Mouse (Mus musculus) inflammation-experienced regulatory T-cells (primary cell): Measurements from ENCODE around the gene Taf1b. TPM values are rescaled to one million over a fixed set of nuclear protein-coding genes. Genes with fewer than 3 reads are reported as not detected.

ENCODE experiments used
- polyA plus RNA-seq, 2 experiments: library from polyadenylated mRNA; unstranded; fragments of 100-300 nt; shearing (Covaris generic); gene quantifications; one replicate each; pipeline ENCODE4 v1.2.1; 2017

Gene Taf1b
- 10 to 100 TPM; 74.6 to 82.3 TPM for polyA plus RNA-seq

GRCm38 (mm10) chr12:24498150-24498840, at the start of gene Taf1b:
Taf1b (plus strand) TSS chr12:24498359.

DNA sequence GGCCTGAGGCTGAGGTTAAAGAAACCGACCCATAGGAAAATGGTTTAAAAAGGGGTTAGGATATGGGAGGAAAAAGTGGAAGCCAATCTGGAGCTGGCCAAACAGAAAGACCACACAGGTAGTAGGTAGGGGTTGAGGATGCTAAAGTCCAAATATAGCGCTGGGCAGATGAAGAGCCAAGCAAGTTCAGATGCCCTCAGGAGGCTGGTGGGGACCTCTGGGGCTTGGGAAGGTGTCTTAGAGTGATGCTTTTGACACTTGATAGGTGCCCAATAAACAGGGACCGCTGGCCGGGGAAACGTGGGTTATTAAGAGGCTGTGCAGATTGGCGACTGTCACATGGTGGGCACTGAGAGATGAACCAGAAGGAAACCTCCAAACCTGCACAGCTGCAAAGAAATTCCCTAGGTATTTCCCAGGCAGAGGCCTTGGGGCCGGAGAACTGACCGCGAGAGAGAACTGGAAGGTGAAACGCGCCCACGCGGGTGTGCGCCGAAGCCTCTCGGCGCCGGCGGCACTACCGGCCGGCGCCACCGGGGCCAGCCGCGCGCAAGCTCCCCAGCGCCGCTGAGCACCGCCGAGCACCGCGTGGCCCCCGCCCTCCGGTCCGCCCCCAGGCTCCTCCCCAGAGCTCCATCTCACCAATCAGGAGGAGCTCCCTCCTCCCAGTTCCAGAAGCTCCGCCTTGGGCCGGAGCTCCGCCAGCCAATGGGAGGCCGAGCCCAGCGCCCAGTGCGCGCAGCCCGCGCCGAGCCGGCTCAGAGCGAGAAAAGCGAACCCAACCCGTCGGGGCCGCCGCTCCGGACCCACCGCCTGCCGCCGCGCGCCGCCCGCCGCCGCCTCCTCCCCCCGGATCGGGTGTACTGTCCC, 73.6 kb downstream of the Taf1b start, which contains the start of gene Grhl1:
Grhl1 (plus strand) TSS at position 761 of the 870 bp plus-strand sequence.

Other genes starting within 250 kb of the Taf1b start
- gene Grhl1, start 73.9 kb downstream of the Taf1b start, polyA plus RNA-seq = 10 to 100 TPM in 1 of 2 experiments, 1 to 10 TPM in 1; 7.8 to 13.7 TPM
- 10 to 100 TPM in 1 of 2 experiments, 1 to 10 TPM in 1; 6.0 to 12.0 TPM for gene Klf11, start 152.9 kb downstream of the Taf1b start, polyA plus RNA-seq
- gene Cys1, start 183.5 kb downstream of the Taf1b start, polyA plus RNA-seq = 1 to 10 TPM in 1 of 2 experiments, under 1 TPM in 1; 0.53 to 1.0 TPM
- gene Rrm2, start 209.9 kb downstream of the Taf1b start, polyA plus RNA-seq = 10 to 100 TPM; 11.6 to 12.0 TPM